ENCODE assay signal across 34 mouse cellular contexts in genomic region chr12:111478924-111479323, GRCm38 (mm10). TPM values are rescaled to one million over a fixed set of nuclear protein-coding genes. Genes with fewer than 3 reads are reported as not detected.
"Had no signal": no experiment of that assay in that cellular context is flagged by ENCODE, and none has a peak within 500 bp of the region (broad histone marks: within the 10 kb centered on the region; RNA-seq: fewer than 3 reads in every experiment).

No protein-coding gene starts in this region.

- H3K27ac ChIP-seq: heart, embryonic 13.5 days; heart, embryonic 15.5 days; hindbrain, embryonic 10.5 days; hindbrain, embryonic 12.5 days; hindbrain, embryonic 13.5 days; hindbrain, embryonic 14.5 days; hindbrain, embryonic 15.5 days; hindbrain, postnatal 0 days; intestine, embryonic 15.5 days; kidney, embryonic 15.5 days; kidney, postnatal 0 days; layer of hippocampus, adult 2 months; left cerebral cortex, adult 2 months had no signal

- H3K36me3 ChIP-seq: heart, embryonic 13.5 days; heart, embryonic 15.5 days; hindbrain, embryonic 10.5 days; hindbrain, embryonic 12.5 days; hindbrain, embryonic 13.5 days; hindbrain, embryonic 15.5 days; intestine, embryonic 15.5 days; kidney, embryonic 15.5 days had no signal

- H3K9ac ChIP-seq: heart, embryonic 13.5 days; heart, embryonic 15.5 days; hindbrain, embryonic 12.5 days; hindbrain, embryonic 13.5 days; hindbrain, embryonic 14.5 days; hindbrain, embryonic 15.5 days; intestine, embryonic 15.5 days; kidney, embryonic 15.5 days had no signal

- ATAC-seq: hindbrain, embryonic 16.5 days; hindbrain, postnatal 0 days; inflammation-experienced regulatory T-cells, adult 6 months; intestine, embryonic 15.5 days; intestine, embryonic 16.5 days; intestine, postnatal 0 days had no signal

- H3K9me3 ChIP-seq: heart, embryonic 15.5 days; hindbrain, embryonic 12.5 days; hindbrain, embryonic 13.5 days; hindbrain, embryonic 15.5 days; intestine, embryonic 15.5 days had no signal

- H3K4me2 ChIP-seq: heart, embryonic 13.5 days; heart, embryonic 15.5 days; hindbrain, embryonic 12.5 days; hindbrain, embryonic 13.5 days; hindbrain, embryonic 14.5 days; hindbrain, embryonic 15.5 days; intestine, embryonic 15.5 days; kidney, embryonic 15.5 days had no signal

- H3K4me3 ChIP-seq: heart, embryonic 13.5 days; heart, embryonic 15.5 days; hindbrain, embryonic 10.5 days; hindbrain, embryonic 12.5 days; hindbrain, embryonic 13.5 days; hindbrain, embryonic 15.5 days; intestine, embryonic 15.5 days; kidney, embryonic 15.5 days; layer of hippocampus, adult 2 months; left cerebral cortex, adult 2 months had no signal

- H3K27me3 ChIP-seq: intestine, embryonic 15.5 days; kidney, embryonic 15.5 days had no signal

- DNase-seq: heart, postnatal 10 days; heart, postnatal 14 days; heart, postnatal 36 days; heart, postnatal 4 days; kidney, adult 11 months; kidney, adult 18-20 months; kidney, adult 2 months; kidney, adult 8-10 months; kidney, adult 9 months; kidney, postnatal 10 days; kidney, postnatal 14 days; kidney, postnatal 25 days; kidney, postnatal 36 days; kidney, postnatal 4 days; layer of hippocampus, adult 9-11 months; layer of hippocampus, postnatal 36 days had no signal

RNA-seq across cellular contexts. Expression of gene Gm266, which starts 6.7 kb away (rescaled TPM):
- total RNA-seq: hematopoietic stem cell, adult 5-6 weeks had no signal
- polyA plus RNA-seq: inflammation-experienced regulatory T-cells, adult 6 months had no signal

RNA-seq across cellular contexts. Expression of gene Tnfaip2, which starts 36.7 kb away (rescaled TPM):
- polyA plus RNA-seq: inflammation-experienced regulatory T-cells, adult 6 months had no signal
